Mouse (Mus musculus): Measurements from ENCODE around the gene Gtf2h3. TPM values are rescaled to one million over a fixed set of nuclear protein-coding genes. Genes with fewer than 3 reads are reported as not detected.
A peak's percentile ranks its signal among the peaks of the same experiment; 100 is the strongest.
"Not testable (repeated sequence)": the region's sequence is repeated elsewhere in the genome, so short reads cannot be mapped to it uniquely, and the experiment has no call there.

Gtf2h3 gene
- total RNA-seq, 4 experiments from 2014 or later: 24.3 to 27.5 (median 25.7) TPM

- DNase-seq (ENCODE audit: low spot score in 2 of 2): peak in 1 of 2 experiments; percentile 80
Observed at GRCm38 (mm10) chr5:124571068-124571467, 7.9 kb upstream of the Gtf2h3 start.

GRCm38 (mm10) chr5:124575467-124575866 lies 3.5 kb upstream of the Gtf2h3 start:
- no peak for DNase-seq (ENCODE audit: low spot score in 2 of 2)

GRCm38 (mm10) chr5:124582515-124582914 lies 3.6 kb downstream of the Gtf2h3 start:
- DNase-seq (ENCODE audit: low spot score in 2 of 2): no peak

- no peak for DNase-seq (ENCODE audit: low spot score in 2 of 2)
Observed at GRCm38 (mm10) chr5:124592768-124593167, 13.8 kb downstream of the Gtf2h3 start.

- peak; percentile 84 to 98 for DNase-seq (ENCODE audit: low spot score in 2 of 2)
Observed at GRCm38 (mm10) chr5:124598224-124599174, 19.6 kb downstream of the Gtf2h3 start.

GRCm38 (mm10) chr5:124599726-124600125 lies 20.8 kb downstream of the Gtf2h3 start:
- not testable (repeated sequence) for DNase-seq (ENCODE audit: low spot score in 2 of 2)

GRCm38 (mm10) chr5:124602349-124602748 lies 23.4 kb downstream of the Gtf2h3 start:
- DNase-seq (ENCODE audit: low spot score in 2 of 2): peak in 1 of 2 experiments; percentile 71

GRCm38 (mm10) chr5:124604296-124604695 lies 25.4 kb downstream of the Gtf2h3 start:
- no peak for DNase-seq (ENCODE audit: low spot score in 2 of 2)

- no peak for DNase-seq (ENCODE audit: low spot score in 2 of 2)
Observed at GRCm38 (mm10) chr5:124605041-124605622, 26.2 kb downstream of the Gtf2h3 start.

GRCm38 (mm10) chr5:124610965-124611364 lies 32.0 kb downstream of the Gtf2h3 start:
- DNase-seq (ENCODE audit: low spot score in 2 of 2): no peak

GRCm38 (mm10) chr5:124614709-124615108 lies 35.8 kb downstream of the Gtf2h3 start:
- no peak for DNase-seq (ENCODE audit: low spot score in 2 of 2)

- no peak for DNase-seq (ENCODE audit: low spot score in 2 of 2)
Observed at GRCm38 (mm10) chr5:124618711-124619110, 39.8 kb downstream of the Gtf2h3 start.

- no peak for DNase-seq (ENCODE audit: low spot score in 2 of 2)
Observed at GRCm38 (mm10) chr5:124621362-124621761, 42.4 kb downstream of the Gtf2h3 start.

GRCm38 (mm10) chr5:124622890-124623289 lies 44.0 kb downstream of the Gtf2h3 start:
- DNase-seq (ENCODE audit: low spot score in 2 of 2): no peak

GRCm38 (mm10) chr5:124624291-124624690 lies 45.4 kb downstream of the Gtf2h3 start:
- no peak for DNase-seq (ENCODE audit: low spot score in 2 of 2)

- peak; percentile 86 to 89 for DNase-seq (ENCODE audit: low spot score in 2 of 2)
Observed at GRCm38 (mm10) chr5:124628448-124629363, 49.8 kb downstream of the Gtf2h3 start, which contains the start of gene Atp6v0a2. Gene Atp6v0a2 (plus strand): TSS chr5:124628576.

- DNase-seq (ENCODE audit: low spot score in 2 of 2): no peak
Observed at GRCm38 (mm10) chr5:124629641-124630040, 50.7 kb downstream of the Gtf2h3 start.

- DNase-seq (ENCODE audit: low spot score in 2 of 2): no peak
Observed at GRCm38 (mm10) chr5:124631685-124632084, 52.7 kb downstream of the Gtf2h3 start.

GRCm38 (mm10) chr5:124632461-124632860 lies 53.5 kb downstream of the Gtf2h3 start:
- no peak for DNase-seq (ENCODE audit: low spot score in 2 of 2)

GRCm38 (mm10) chr5:124633425-124633824 lies 54.5 kb downstream of the Gtf2h3 start:
- no peak for DNase-seq (ENCODE audit: low spot score in 2 of 2)

- DNase-seq (ENCODE audit: low spot score in 2 of 2): not testable (repeated sequence)
Observed at GRCm38 (mm10) chr5:124635068-124635467, 56.1 kb downstream of the Gtf2h3 start.

Data from left cerebral cortex, adult 8-10 months (tissue).